Mouse (Mus musculus): ENCODE data around the gene Usp34.
"Not testable (repeated sequence)": the region's sequence is repeated elsewhere in the genome, so short reads cannot be mapped to it uniquely, and the experiment has no call there.

- not testable (repeated sequence) for TF ChIP-seq CTCF (IDR thresholded peaks at IDR 0.05; ENCODE audit: extremely low read depth, insufficient read depth, insufficient read length, insufficient replicate concordance); POLR2A (IDR thresholded peaks at IDR 0.05; ENCODE audit: low read depth, low read length)
Measured at GRCm38 (mm10) chr11:23288866-23289265, 17.8 kb upstream of the Usp34 start.
